Comparison of ENCODE assay signal across 9 mouse cellular contexts in the genomic region with DNA sequence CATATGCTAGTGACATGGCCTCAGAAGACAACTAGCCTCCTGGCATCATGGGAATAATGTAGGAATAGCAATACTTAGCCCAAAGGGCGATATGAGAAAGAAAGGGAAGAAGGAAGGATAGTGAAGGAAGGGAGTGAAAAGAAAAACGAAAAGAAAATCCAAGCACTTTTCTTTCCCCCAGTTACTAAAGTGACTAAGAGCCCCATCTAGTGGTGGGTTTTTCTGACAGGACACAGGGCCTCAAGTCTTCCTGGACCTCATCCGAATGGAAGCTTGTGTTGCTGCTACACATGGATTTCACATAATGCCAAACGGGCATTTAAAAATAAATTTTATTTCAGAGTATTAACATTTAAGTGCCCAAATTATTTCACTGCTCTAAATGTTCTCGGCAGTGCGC. TPM values are rescaled to one million over a fixed set of nuclear protein-coding genes. Genes with fewer than 3 reads are reported as not detected.
DNase-seq lines count a peak whose midpoint lies in the region; ATAC-seq and TF ChIP-seq lines count a peak whose summit lies in the region.
"Had no signal": no experiment of that assay in that cellular context is flagged by ENCODE, and none has a peak within 500 bp of the region (broad histone marks: within the 10 kb centered on the region; RNA-seq: fewer than 3 reads in every experiment).

No protein-coding gene starts in this region.

- no peaks in the 10 kb centered on the region for H3K4me1 ChIP-seq in hindbrain, embryonic 10.5 days (replicated peaks)
- H3K4me1 ChIP-seq in hindbrain, embryonic 13.5 days (replicated peaks), result peaks cover 12% of the 10 kb centered on the region
- H3K4me1 ChIP-seq in thymus, adult 2 months (replicated peaks; ENCODE audit: control insufficient read depth, insufficient read depth, low read length), result no peaks in the 10 kb centered on the region
- H3K4me1 ChIP-seq: limb, embryonic 12.5 days had no signal

- no peaks in the 10 kb centered on the region for H3K27me3 ChIP-seq in hindbrain, embryonic 10.5 days (ENCODE audit: insufficient read depth, poor library complexity, severe bottlenecking)
- no peaks in the 10 kb centered on the region for H3K27me3 ChIP-seq in hindbrain, embryonic 13.5 days
- no peaks in the 10 kb centered on the region for H3K27me3 ChIP-seq in thymus, adult 2 months (ENCODE audit: control insufficient read depth, insufficient read depth, low read length)
- H3K27me3 ChIP-seq: limb, embryonic 12.5 days had no signal

- no peak overlapping the region for H3K4me3 ChIP-seq in hindbrain, embryonic 10.5 days
- H3K4me3 ChIP-seq in hindbrain, embryonic 13.5 days, result no peak overlapping the region
- H3K4me3 ChIP-seq in thymus, adult 2 months (ENCODE audit: control insufficient read depth, insufficient read depth, low read length), result no peak overlapping the region
- H3K4me3 ChIP-seq: limb, embryonic 12.5 days had no signal

- H3K9ac ChIP-seq in hindbrain, embryonic 13.5 days, result no peak overlapping the region
- H3K9ac ChIP-seq: limb, embryonic 12.5 days had no signal

- no peak for TF ChIP-seq CTCF in thymus, adult 2 months (IDR thresholded peaks at IDR 0.05; ENCODE audit: borderline replicate concordance, control insufficient read depth, extremely low read depth, insufficient read depth, low read length, poor library complexity)

- ATAC-seq in hindbrain, embryonic 13.5 days (ENCODE audit: low FRiP score), result no peak
- peak; percentile 46 for ATAC-seq in inflammation-experienced regulatory T-cells, adult 6 months
- ATAC-seq in monocyte, adult 5-6 weeks (replicated peaks; ENCODE audit: insufficient number of reproducible peaks, low FRiP score, low TSS enrichment, poor library complexity, severe bottlenecking), result no peak

- peaks cover 18% of the 10 kb centered on the region for H3K36me3 ChIP-seq in hindbrain, embryonic 10.5 days
- peaks cover 6% of the 10 kb centered on the region for H3K36me3 ChIP-seq in hindbrain, embryonic 13.5 days
- H3K36me3 ChIP-seq in thymus, adult 2 months (ENCODE audit: control insufficient read depth, insufficient read depth, low read length), result no peaks in the 10 kb centered on the region

- DNase-seq in hindbrain, embryonic 10.5 days (ENCODE audit: low spot score), result peak; percentile 8
- DNase-seq in thymus, adult 2 months, result peak; percentile 38
- no peak for DNase-seq in thymus, adult 18-20 months
- peak; percentile 46 for DNase-seq in c-Kit-positive CD71-negative TER-119-negative erythroid progenitor cells, embryonic 14.5 days (ENCODE audit: low read depth)
- DNase-seq in retina, postnatal 7 days (ENCODE audit: low read depth, low spot score), result peak; percentile 51

- no peak overlapping the region for H3K27ac ChIP-seq in hindbrain, embryonic 10.5 days
- H3K27ac ChIP-seq in hindbrain, embryonic 13.5 days, result no peak overlapping the region
- no peak overlapping the region for H3K27ac ChIP-seq in thymus, adult 2 months (ENCODE audit: control insufficient read depth, insufficient read depth, low read length)
- H3K27ac ChIP-seq: limb, embryonic 12.5 days had no signal

- no peak for TF ChIP-seq POLR2A in thymus, adult 2 months (IDR thresholded peaks at IDR 0.05; ENCODE audit: control insufficient read depth, extremely low read depth, insufficient read depth, low read length, poor library complexity)

- no peaks in the 10 kb centered on the region for H3K9me3 ChIP-seq in hindbrain, embryonic 10.5 days
- H3K9me3 ChIP-seq in hindbrain, embryonic 13.5 days, result no peaks in the 10 kb centered on the region
- H3K9me3 ChIP-seq: limb, embryonic 12.5 days had no signal

- 61% methylated on average over 6 of the region's 6 CpGs for WGBS in hindbrain, embryonic 10.5 days
- WGBS in hindbrain, embryonic 13.5 days, result 58% methylated on average over 6 of the region's 6 CpGs
- WGBS in thymus, adult 2 months, result 44% methylated on average over 6 of the region's 6 CpGs

- H3K4me2 ChIP-seq in hindbrain, embryonic 13.5 days, result no peak overlapping the region
- H3K4me2 ChIP-seq: limb, embryonic 12.5 days had no signal

RNA-seq across cellular contexts. Expression of gene Stxbp4, which starts 14.4 kb away (rescaled TPM):
- polyA plus RNA-seq in hindbrain, embryonic 10.5 days (2016; fragmentation: Nextera tagmentation; extraction: Ambion mirVana), result 33.8 and 36.1 TPM in 2 replicates
- polyA plus RNA-seq in hindbrain, embryonic 13.5 days (2015; fragmentation: Nextera tagmentation; extraction: Ambion mirVana), result 23.5 and 25.7 TPM in 2 replicates
- polyA plus RNA-seq in thymus, adult 2 months (2012; rRNA removed), result 4.0 and 4.1 TPM in 2 replicates
- 1 to 10 TPM; 2.1 to 5.4 (median 3.6) TPM for polyA plus RNA-seq in inflammation-experienced regulatory T-cells, adult 6 months (2017; shearing (Covaris generic))
- total RNA-seq in monocyte, adult 5-6 weeks (2017), result 1.3 to 3.0 TPM (median 1.9 TPM) in 3 replicates

RNA-seq across cellular contexts. Expression of gene Cox11, which starts 14.5 kb away (rescaled TPM):
- 31.9 and 32.4 TPM in 2 replicates for polyA plus RNA-seq in hindbrain, embryonic 10.5 days (2016; fragmentation: Nextera tagmentation; extraction: Ambion mirVana)
- polyA plus RNA-seq in hindbrain, embryonic 13.5 days (2015; fragmentation: Nextera tagmentation; extraction: Ambion mirVana), result 36.4 and 38.2 TPM in 2 replicates
- polyA plus RNA-seq in thymus, adult 2 months (2012; rRNA removed), result 19.4 and 20.3 TPM in 2 replicates
- polyA plus RNA-seq in inflammation-experienced regulatory T-cells, adult 6 months (2017; shearing (Covaris generic)), result 10 to 100 TPM; 13.7 to 22.4 (median 17.9) TPM
- total RNA-seq in monocyte, adult 5-6 weeks (2017), result 14.8 to 28.6 TPM (median 18.6 TPM) in 3 replicates

Comparison
In these comparisons a context has a peak if more than half of its experiments do, and no peak if none do; other contexts are left out.
1. DNase-seq: peak in hindbrain, embryonic 10.5 days (single experiment), thymus, adult 2 months (single experiment), c-Kit-positive CD71-negative TER-119-negative erythroid progenitor cells, embryonic 14.5 days (single experiment) and retina, postnatal 7 days (single experiment); none in thymus, adult 18-20 months (0 of 2).